12 mouse cellular contexts compared by ENCODE assay signal in the genomic region with DNA sequence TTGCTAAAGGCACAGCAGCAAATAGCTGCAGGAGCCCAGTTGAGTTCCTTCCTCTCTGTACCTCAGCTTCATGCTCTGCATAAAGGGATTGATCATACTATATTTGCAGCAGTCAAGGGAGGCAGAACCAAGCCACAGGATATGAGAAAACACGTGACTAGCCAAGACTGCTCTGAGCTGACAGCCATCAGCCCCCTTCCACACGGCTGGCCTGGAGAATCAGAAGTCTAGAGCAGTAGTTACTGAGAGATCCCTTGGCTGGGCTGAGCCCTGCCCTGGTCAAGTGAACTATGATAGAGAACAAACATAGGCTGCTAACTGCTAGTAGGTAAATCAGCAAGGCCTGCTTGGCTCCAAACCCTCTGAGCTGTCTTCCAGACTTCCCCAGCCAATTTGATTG.
A peak's percentile ranks its signal among the peaks of the same experiment; 100 is the strongest.
DNase-seq lines count a peak whose midpoint lies in the region; ATAC-seq lines count a peak whose summit lies in the region.
"Had no signal": no experiment of that assay in that cellular context is flagged by ENCODE, and none has a peak within 500 bp of the region (broad histone marks: within the 10 kb centered on the region; RNA-seq: fewer than 3 reads in every experiment).

No protein-coding gene starts in this region.

- ATAC-seq in heart, embryonic 12.5 days (ENCODE audit: insufficient number of reproducible peaks, low FRiP score): no peak
- ATAC-seq in midbrain, embryonic 11.5 days (ENCODE audit: low FRiP score): no peak
- no peak for ATAC-seq in erythroid progenitor cell, adult 5-6 weeks (replicated peaks; ENCODE audit: low FRiP score, poor library complexity, severe bottlenecking)

- no peaks in the 10 kb centered on the region for H3K36me3 ChIP-seq in heart, embryonic 12.5 days
- no peaks in the 10 kb centered on the region for H3K36me3 ChIP-seq in midbrain, embryonic 11.5 days (ENCODE audit: control insufficient read depth, insufficient read depth, low read length)
- H3K36me3 ChIP-seq: limb, embryonic 12.5 days; lung, embryonic 15.5 days had no signal

- DNase-seq in heart, postnatal 4 days: no peak
- DNase-seq in B cell, adult 2 months: peak; percentile 13 to 27
- peak; percentile 62 for DNase-seq in brain, adult 2 months (ENCODE audit: low read depth, low spot score)
- DNase-seq in midbrain, embryonic 11.5 days (ENCODE audit: low spot score, missing footprints): peak; percentile 72
- no peak for DNase-seq in kidney, adult 8-10 months
- no peak for DNase-seq in layer of hippocampus, adult 11-12 months (ENCODE audit: low spot score)
- DNase-seq: kidney, postnatal 36 days had no signal

- H3K9ac ChIP-seq in heart, embryonic 12.5 days: no peak overlapping the region
- no peak overlapping the region for H3K9ac ChIP-seq in midbrain, embryonic 11.5 days (ENCODE audit: low read length)
- H3K9ac ChIP-seq: limb, embryonic 12.5 days; lung, embryonic 15.5 days had no signal

- H3K27ac ChIP-seq in heart, embryonic 12.5 days (ENCODE audit: poor library complexity, severe bottlenecking): peak overlapping the region; percentile 87
- H3K27ac ChIP-seq in midbrain, embryonic 11.5 days (ENCODE audit: low read depth, low read length): no peak overlapping the region
- H3K27ac ChIP-seq: limb, embryonic 12.5 days; lung, embryonic 15.5 days had no signal

- H3K9me3 ChIP-seq in heart, embryonic 12.5 days (replicated peaks): no peaks in the 10 kb centered on the region
- H3K9me3 ChIP-seq in midbrain, embryonic 11.5 days (ENCODE audit: control insufficient read depth, low read length): no peaks in the 10 kb centered on the region
- H3K9me3 ChIP-seq: limb, embryonic 12.5 days; lung, embryonic 15.5 days had no signal

- 34% methylated on average over 2 of the region's 2 CpGs for WGBS in heart, embryonic 12.5 days
- WGBS in midbrain, embryonic 11.5 days: 43% methylated on average over 2 of the region's 2 CpGs

- H3K4me2 ChIP-seq in heart, embryonic 12.5 days: no peak overlapping the region
- no peak overlapping the region for H3K4me2 ChIP-seq in midbrain, embryonic 11.5 days
- H3K4me2 ChIP-seq: limb, embryonic 12.5 days; lung, embryonic 15.5 days had no signal

- no peak overlapping the region for H3K4me3 ChIP-seq in heart, embryonic 12.5 days
- no peak overlapping the region for H3K4me3 ChIP-seq in midbrain, embryonic 11.5 days (ENCODE audit: low read depth, low read length)
- H3K4me3 ChIP-seq: erythroblast, embryonic 14.5 days; limb, embryonic 12.5 days; lung, embryonic 15.5 days had no signal

- H3K4me1 ChIP-seq in heart, embryonic 12.5 days (replicated peaks): peaks cover 72% of the 10 kb centered on the region
- H3K4me1 ChIP-seq in midbrain, embryonic 11.5 days (ENCODE audit: control insufficient read depth, insufficient read depth, low read length): peaks cover 25% of the 10 kb centered on the region

- H3K27me3 ChIP-seq in heart, embryonic 12.5 days (replicated peaks): peaks cover 12% of the 10 kb centered on the region
- H3K27me3 ChIP-seq in midbrain, embryonic 11.5 days (ENCODE audit: control insufficient read depth, insufficient read depth, low read length): no peaks in the 10 kb centered on the region

Comparison
In these comparisons a context has a peak if more than half of its experiments do, and no peak if none do; other contexts are left out.
1. DNase-seq: peak in B cell, adult 2 months (2 of 2), brain, adult 2 months (single experiment) and midbrain, embryonic 11.5 days (single experiment); none in heart, postnatal 4 days (single experiment), kidney, adult 8-10 months (0 of 2) and layer of hippocampus, adult 11-12 months (single experiment).